Mouse (Mus musculus): Measurements from ENCODE around the gene Cry2. TPM values are rescaled to one million over a fixed set of nuclear protein-coding genes. Genes with fewer than 3 reads are reported as not detected.

The Cry2 gene
- polyA plus RNA-seq, 1 experiment from 2014 or later: 19.0 TPM

GRCm38 (mm10) chr2:92459921-92460707, 26.3 kb upstream of the Cry2 start, which contains the start of gene Slc35c1:
TSS of gene Slc35c1 (minus strand) at chr2:92460538.
- H3K9ac ChIP-seq: peak within 1 kb of the TSS; percentile 84
- H3K4me2 ChIP-seq: peak within 1 kb of the TSS; percentile 85
- peaks cover 40% of the 10 kb centered on the region for H3K4me1 ChIP-seq
- no peak for ATAC-seq (ENCODE audit: extremely low read depth, insufficient number of reproducible peaks, low FRiP score, low TSS enrichment)
- H3K27me3 ChIP-seq (replicated peaks): peaks cover 21% of the 10 kb centered on the region
- H3K9me3 ChIP-seq: no peaks in the 10 kb centered on the region
- peak within 1 kb of the TSS; percentile 75 for H3K4me3 ChIP-seq
- 0 out of 2 replicates have a peak, but pooled peaks cover under 1% of the 10 kb centered on the region for H3K36me3 ChIP-seq
- peak within 1 kb of the TSS; percentile 57 for H3K27ac ChIP-seq (replicated peaks)
- 2% methylated on average over 34 of the region's 34 CpGs for WGBS

GRCm38 (mm10) chr2:92459141-92459920, 25.5 kb upstream of the Cry2 start:
- peaks cover 40% of the 10 kb centered on the region for H3K4me1 ChIP-seq
- H3K4me2 ChIP-seq: peak overlapping the region; percentile 85
- peak; percentile 61; the same call in 1 of the 2 replicates for ATAC-seq (ENCODE audit: extremely low read depth, insufficient number of reproducible peaks, low FRiP score, low TSS enrichment)
- peaks cover 21% of the 10 kb centered on the region for H3K27me3 ChIP-seq (replicated peaks)
- H3K4me3 ChIP-seq: peak overlapping the region; percentile 75
- H3K27ac ChIP-seq (replicated peaks): peak overlapping the region; percentile 57
- H3K9ac ChIP-seq: peak overlapping the region; percentile 84
- H3K9me3 ChIP-seq: no peaks in the 10 kb centered on the region
- under 1% methylated on average over 55 of the region's 55 CpGs for WGBS
- H3K36me3 ChIP-seq: peaks cover 8% of the 10 kb centered on the region

GRCm38 (mm10) chr2:92458481-92458880, 24.6 kb upstream of the Cry2 start:
- Histone ChIP-seq H3K36me3 (peaks cover 16% of the 10 kb centered on the region), H3K27me3 (replicated peaks) (peaks cover 21% of the 10 kb centered on the region), H3K9me3 (no peaks in the 10 kb centered on the region), H3K27ac (replicated peaks) (no peak overlapping the region), H3K4me1 (peaks cover 40% of the 10 kb centered on the region), H3K4me3 (peak overlapping the region; percentile 75), H3K9ac (peak overlapping the region; percentile 84), H3K4me2 (peak overlapping the region; percentile 85)
- 48% methylated on average over 13 of the region's 13 CpGs for WGBS
- ATAC-seq (ENCODE audit: extremely low read depth, insufficient number of reproducible peaks, low FRiP score, low TSS enrichment): no peak

GRCm38 (mm10) chr2:92456970-92457530, 23.2 kb upstream of the Cry2 start:
- H3K27ac ChIP-seq (replicated peaks): no peak overlapping the region
- no peak overlapping the region for H3K4me3 ChIP-seq
- H3K27me3 ChIP-seq (replicated peaks): peaks cover 19% of the 10 kb centered on the region
- 60% methylated on average over 8 of the region's 8 CpGs for WGBS
- H3K9me3 ChIP-seq: no peaks in the 10 kb centered on the region
- H3K36me3 ChIP-seq: peaks cover 31% of the 10 kb centered on the region
- peaks cover 40% of the 10 kb centered on the region for H3K4me1 ChIP-seq
- peak overlapping the region; percentile 85 for H3K4me2 ChIP-seq
- 0 out of 2 replicates have a peak overlapping the region, but pooled peaks have one; percentile 84 for H3K9ac ChIP-seq
- no peak for ATAC-seq (ENCODE audit: extremely low read depth, insufficient number of reproducible peaks, low FRiP score, low TSS enrichment)

GRCm38 (mm10) chr2:92455704-92456103, 21.9 kb upstream of the Cry2 start:
- peaks cover 5% of the 10 kb centered on the region for H3K27me3 ChIP-seq (replicated peaks)
- H3K36me3 ChIP-seq: peaks cover 32% of the 10 kb centered on the region
- H3K4me2 ChIP-seq: no peak overlapping the region
- no peak overlapping the region for H3K4me3 ChIP-seq
- no peak for ATAC-seq (ENCODE audit: extremely low read depth, insufficient number of reproducible peaks, low FRiP score, low TSS enrichment)
- 53% methylated on average over 2 of the region's 3 CpGs for WGBS
- peaks cover 40% of the 10 kb centered on the region for H3K4me1 ChIP-seq
- H3K27ac ChIP-seq (replicated peaks): no peak overlapping the region
- no peaks in the 10 kb centered on the region for H3K9me3 ChIP-seq
- H3K9ac ChIP-seq: peak overlapping the region; percentile 42; the same call in 1 of the 2 replicates

- 0 out of 2 replicates have a peak, but pooled peaks cover 6% of the 10 kb centered on the region for H3K27me3 ChIP-seq (replicated peaks)
- H3K4me1 ChIP-seq: peaks cover 34% of the 10 kb centered on the region
- H3K36me3 ChIP-seq: peaks cover 32% of the 10 kb centered on the region
- H3K9ac ChIP-seq: no peak overlapping the region
- no peaks in the 10 kb centered on the region for H3K9me3 ChIP-seq
- no peak for ATAC-seq (ENCODE audit: extremely low read depth, insufficient number of reproducible peaks, low FRiP score, low TSS enrichment)
- H3K27ac ChIP-seq (replicated peaks): no peak overlapping the region
- 88% methylated on average over 11 of the region's 11 CpGs for WGBS
- no peak overlapping the region for H3K4me3 ChIP-seq
- no peak overlapping the region for H3K4me2 ChIP-seq
Observed at GRCm38 (mm10) chr2:92454166-92454565, 20.3 kb upstream of the Cry2 start.

- no peak for ATAC-seq (ENCODE audit: extremely low read depth, insufficient number of reproducible peaks, low FRiP score, low TSS enrichment)
- H3K36me3 ChIP-seq: peaks cover 32% of the 10 kb centered on the region
- H3K4me3 ChIP-seq: no peak overlapping the region
- H3K9ac ChIP-seq: no peak overlapping the region
- no peaks in the 10 kb centered on the region for H3K9me3 ChIP-seq
- H3K27ac ChIP-seq (replicated peaks): no peak overlapping the region
- H3K27me3 ChIP-seq (replicated peaks): 0 out of 2 replicates have a peak, but pooled peaks cover 6% of the 10 kb centered on the region
- H3K4me2 ChIP-seq: no peak overlapping the region
- peaks cover 5% of the 10 kb centered on the region for H3K4me1 ChIP-seq
- 74% methylated on average over 3 of the region's 3 CpGs for WGBS
Observed at GRCm38 (mm10) chr2:92451126-92451525, 17.3 kb upstream of the Cry2 start.

GRCm38 (mm10) chr2:92447121-92447740, 13.4 kb upstream of the Cry2 start:
- WGBS: 67% methylated on average over 7 of the region's 7 CpGs
- no peak overlapping the region for H3K27ac ChIP-seq (replicated peaks)

GRCm38 (mm10) chr2:92446656-92447055, 12.8 kb upstream of the Cry2 start:
- Histone ChIP-seq H3K9me3 (no peaks in the 10 kb centered on the region), H3K27me3 (replicated peaks) (0 out of 2 replicates have a peak, but pooled peaks cover 6% of the 10 kb centered on the region), H3K4me2 (no peak overlapping the region), H3K4me3 (no peak overlapping the region), H3K9ac (no peak overlapping the region), H3K36me3 (no peaks in the 10 kb centered on the region), H3K27ac (replicated peaks) (no peak overlapping the region), H3K4me1 (peaks cover 11% of the 10 kb centered on the region)
- ATAC-seq (ENCODE audit: extremely low read depth, insufficient number of reproducible peaks, low FRiP score, low TSS enrichment): no peak
- 74% methylated on average over 8 of the region's 8 CpGs for WGBS

More at GRCm38 (mm10) chr2:92447121-92447740, 13.4 kb upstream of the Cry2 start:
- Histone ChIP-seq H3K36me3 (0 out of 2 replicates have a peak, but pooled peaks cover 3% of the 10 kb centered on the region), H3K9ac (no peak overlapping the region), H3K27me3 (replicated peaks) (0 out of 2 replicates have a peak, but pooled peaks cover 6% of the 10 kb centered on the region), H3K9me3 (no peaks in the 10 kb centered on the region), H3K4me2 (no peak overlapping the region), H3K4me3 (no peak overlapping the region), H3K4me1 (peaks cover 6% of the 10 kb centered on the region)
- no peak for ATAC-seq (ENCODE audit: extremely low read depth, insufficient number of reproducible peaks, low FRiP score, low TSS enrichment)

- 0 out of 2 replicates have a peak, but pooled peaks cover 6% of the 10 kb centered on the region for H3K27me3 ChIP-seq (replicated peaks)
- no peak overlapping the region for H3K4me2 ChIP-seq
- H3K4me3 ChIP-seq: no peak overlapping the region
- peaks cover 11% of the 10 kb centered on the region for H3K4me1 ChIP-seq
- H3K9ac ChIP-seq: no peak overlapping the region
- H3K9me3 ChIP-seq: no peaks in the 10 kb centered on the region
- H3K27ac ChIP-seq (replicated peaks): no peak overlapping the region
- no peaks in the 10 kb centered on the region for H3K36me3 ChIP-seq
- WGBS: 57% methylated on average over 9 of the region's 9 CpGs
- ATAC-seq (ENCODE audit: extremely low read depth, insufficient number of reproducible peaks, low FRiP score, low TSS enrichment): no peak
Observed at GRCm38 (mm10) chr2:92445890-92446289, 12.0 kb upstream of the Cry2 start.

All from heart, embryonic 13.5 days (tissue).